Mouse (Mus musculus): ENCODE data around the gene Nfkbie.

- TF ChIP-seq CTCF (IDR thresholded peaks at IDR 0.05; ENCODE audit: low read depth, low read length) = no peak
- no peak for TF ChIP-seq GATA1 (IDR thresholded peaks at IDR 0.05; ENCODE audit: borderline replicate concordance, low read length)
- no peak for TF ChIP-seq POLR2AphosphoS5 (IDR thresholded peaks at IDR 0.05; ENCODE audit: insufficient replicate concordance, low read depth, low read length)
- no peak for TF ChIP-seq GATA2 (IDR thresholded peaks at IDR 0.05; ENCODE audit: borderline replicate concordance, low read depth, low read length)
- TF ChIP-seq TAL1 (conservative IDR thresholded peaks at IDR 0.05; ENCODE audit: low read depth, low read length) = no peak
Measured at GRCm38 (mm10) chr17:45536264-45536663, 19.2 kb upstream of the Nfkbie start.
